Mouse (Mus musculus) E14TG2a.4 (cell line): Measurements from ENCODE around the gene Olfr1370.

ENCODE experiments used
- CTCF ChIP-seq: conservative IDR thresholded peaks from 2 replicates; pipeline ENCODE4 v1.5.1; 2014; ENCODE audit warnings: low read length
- NANOG ChIP-seq: IDR thresholded peaks from 2 replicates; pipeline ENCODE4 v1.6.1; 2014; ENCODE audit warnings: borderline replicate concordance, low read length, mixed read lengths
- POU5F1 ChIP-seq: IDR thresholded peaks from 2 replicates; pipeline ENCODE4 v1.6.1; 2014; ENCODE audit warnings: low read length, borderline replicate concordance

DNA sequence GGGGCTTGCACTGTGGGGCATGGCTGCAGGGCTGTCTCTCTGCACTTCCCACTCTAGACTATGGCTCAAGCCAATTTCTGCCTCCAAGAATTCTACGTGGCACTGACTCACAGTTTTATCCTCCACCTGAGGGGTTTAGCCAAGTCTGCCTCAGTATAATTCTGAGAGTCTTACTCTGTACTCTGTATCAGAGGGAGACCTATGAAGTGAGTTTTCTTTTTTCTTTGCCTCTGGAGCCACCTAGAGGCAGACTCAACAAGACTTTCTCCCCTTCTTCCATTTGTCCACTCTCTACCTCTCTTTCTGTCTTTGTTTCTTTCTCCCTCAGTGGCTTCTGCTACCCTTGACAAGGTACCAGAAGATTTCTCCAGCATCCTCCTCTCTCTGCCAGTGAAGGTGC, 24.6 kb downstream of the Olfr1370 start:
- TF ChIP-seq CTCF: no peak; the same call in 1 of the 2 replicates
- no peak for TF ChIP-seq POU5F1
- no peak for TF ChIP-seq NANOG
